Mouse (Mus musculus) midbrain, embryonic 13.5 days (tissue): Measurements from ENCODE around the gene Tcf7l1. TPM values are rescaled to one million over a fixed set of nuclear protein-coding genes. Genes with fewer than 3 reads are reported as not detected.

Source experiments
- ATAC-seq: fragments of 200-750 bp; cut with Nextera tagmentation; 2 replicates; pipeline ENCODE4 v1.8.0; 2017; ENCODE audit warnings: mild to moderate bottlenecking, moderate TSS enrichment, moderate library complexity
- H3K27ac ChIP-seq: fragments of 300-500 bp; sonication (generic); 2 replicates; pipeline ENCODE4 v1.5.1; 2015; ENCODE audit warnings: inconsistent platforms, mild to moderate bottlenecking, moderate library complexity
- H3K27me3 ChIP-seq: fragments of 300-500 bp; sonication (generic); 2 replicates; pipeline ENCODE4 v1.6.1; 2015; ENCODE audit warnings: mild to moderate bottlenecking, inconsistent platforms
- H3K36me3 ChIP-seq: fragments of 300-500 bp; sonication (generic); 2 replicates; pipeline ENCODE4 v1.6.1; 2015; ENCODE audit warnings: mild to moderate bottlenecking, inconsistent platforms
- H3K4me1 ChIP-seq: fragments of 300-500 bp; sonication (generic); replicated peaks from 2 replicates; pipeline ENCODE4 v1.6.1; 2015; ENCODE audit warnings: inconsistent platforms
- H3K4me2 ChIP-seq: fragments of 300-500 bp; sonication (generic); replicated peaks from 2 replicates; pipeline ENCODE4 v1.6.1; 2015; ENCODE audit warnings: moderate library complexity, mild to moderate bottlenecking, inconsistent platforms
- H3K4me3 ChIP-seq: fragments of 300-500 bp; sonication (generic); replicated peaks from 2 replicates; pipeline ENCODE4 v1.5.1; 2015; ENCODE audit warnings: mild to moderate bottlenecking, inconsistent platforms
- H3K9ac ChIP-seq: fragments of 300-500 bp; sonication (generic); replicated peaks from 2 replicates; pipeline ENCODE4 v1.6.1; 2015; ENCODE audit warnings: mild to moderate bottlenecking, inconsistent platforms
- H3K9me3 ChIP-seq: fragments of 300-500 bp; sonication (generic); 2 replicates; pipeline ENCODE4 v1.6.1; 2016; ENCODE audit warnings: mild to moderate bottlenecking, inconsistent platforms
- WGBS: fragments of 180-500 bp; shearing (Covaris S2); methylation state at CpG from one replicate; pipeline ENCODE4 v1.1.7; 2015; 5-methylcytosine and 5-hydroxymethylcytosine counted together
- polyA plus RNA-seq: library from polyadenylated mRNA; unstranded; fragments of >200 nt; fragmentation: Nextera tagmentation; extraction: Ambion mirVana; gene quantifications from 2 replicates; pipeline ENCODE4 v1.2.1, GENCODE M21; 2015

The Tcf7l1 gene
- polyA plus RNA-seq, 1 experiment from 2014 or later = 9.7 TPM

DNA sequence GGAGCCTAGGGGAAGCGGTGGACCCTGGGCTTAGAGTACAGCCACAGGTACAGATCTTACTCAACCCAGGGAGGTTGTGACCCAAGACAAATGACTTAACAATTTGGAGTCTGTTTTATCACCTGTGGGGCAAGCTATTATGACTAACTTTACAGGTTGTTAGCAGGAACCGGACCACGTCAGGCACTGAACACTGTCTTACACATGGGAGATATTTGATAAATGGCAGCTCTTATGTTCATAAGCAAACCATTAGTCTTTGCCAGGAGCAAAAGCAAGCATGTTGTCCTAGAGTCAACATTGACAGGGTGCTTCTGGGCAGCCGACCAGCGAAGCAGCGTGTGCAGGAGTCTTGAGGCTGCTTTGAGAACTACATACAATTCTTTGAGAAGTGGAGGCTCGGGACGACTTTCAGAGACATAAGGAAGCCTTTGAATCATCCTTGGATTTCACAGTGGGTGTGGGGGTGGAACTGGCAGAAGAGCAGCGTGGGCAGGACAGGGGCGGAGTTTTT, 138.7 kb downstream of the Tcf7l1 start:
- H3K27ac ChIP-seq = no peak overlapping the region
- H3K4me3 ChIP-seq = no peak overlapping the region
- no peak overlapping the region for H3K4me2 ChIP-seq
- no peaks in the 10 kb centered on the region for H3K27me3 ChIP-seq
- H3K9ac ChIP-seq = no peak overlapping the region
- H3K9me3 ChIP-seq = no peaks in the 10 kb centered on the region
- 87% methylated on average over 10 of the region's 10 CpGs for WGBS
- ATAC-seq = no peak
- peaks cover 13% of the 10 kb centered on the region for H3K4me1 ChIP-seq
- H3K36me3 ChIP-seq = no peaks in the 10 kb centered on the region

DNA sequence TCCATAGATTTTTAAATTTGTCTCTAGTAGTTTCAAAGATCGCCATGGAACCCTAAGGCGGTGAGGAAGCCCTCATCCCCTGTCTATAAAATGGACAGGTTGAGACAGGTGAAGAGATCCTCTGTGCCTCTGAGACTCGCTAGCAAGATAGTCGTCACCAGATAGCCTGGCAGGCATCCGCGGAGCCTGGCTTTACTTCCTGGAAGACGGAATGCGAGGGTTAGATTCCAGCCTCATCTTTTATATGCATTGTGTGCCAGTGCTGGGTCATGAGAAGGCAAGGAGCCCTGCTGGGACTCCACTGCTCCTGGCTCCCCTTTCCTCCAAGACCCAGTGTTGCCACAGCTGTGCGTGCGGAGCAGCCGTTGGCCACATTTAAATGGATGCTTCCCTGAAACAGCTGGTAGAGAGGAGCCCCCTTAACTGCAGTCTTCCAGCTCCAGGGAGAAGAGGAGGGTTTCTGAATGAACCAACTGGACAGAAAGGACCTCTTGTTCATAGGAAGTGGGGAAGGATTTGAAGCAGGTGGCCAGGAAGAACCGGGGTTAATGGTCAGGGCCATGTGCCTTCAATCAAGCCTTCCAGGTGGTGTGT, 141.0 kb downstream of the Tcf7l1 start:
- H3K4me2 ChIP-seq = no peak overlapping the region
- no peaks in the 10 kb centered on the region for H3K9me3 ChIP-seq
- no peak overlapping the region for H3K27ac ChIP-seq
- no peaks in the 10 kb centered on the region; the same call in 1 of the 2 replicates for H3K4me1 ChIP-seq
- no peaks in the 10 kb centered on the region for H3K36me3 ChIP-seq
- H3K27me3 ChIP-seq = no peaks in the 10 kb centered on the region
- no peak for ATAC-seq
- WGBS = 66% methylated on average over 12 of the region's 12 CpGs
- H3K9ac ChIP-seq = no peak overlapping the region; the same call in 1 of the 2 replicates
- no peak overlapping the region for H3K4me3 ChIP-seq

DNA sequence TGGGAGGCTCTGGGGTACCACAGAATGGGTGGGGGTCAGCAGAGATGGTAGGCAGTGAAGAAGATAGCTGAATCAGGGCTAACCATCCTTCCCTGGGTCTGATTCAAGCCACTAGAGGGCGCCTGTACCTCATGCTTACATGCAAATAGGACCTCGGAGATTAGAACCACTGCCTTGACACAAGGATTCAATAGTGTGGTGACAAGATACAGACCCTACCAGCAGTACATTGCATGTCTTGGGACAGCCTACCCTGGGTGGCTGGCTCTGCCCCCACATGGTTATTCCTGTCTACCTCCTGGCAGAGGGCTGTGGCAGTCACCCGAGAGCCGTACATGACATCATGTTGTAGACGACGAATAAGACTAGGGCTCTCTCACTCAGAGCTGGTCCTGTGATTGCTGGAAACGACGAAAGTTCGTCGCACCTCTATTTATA, 141.7 kb downstream of the Tcf7l1 start:
- Histone ChIP-seq H3K9me3 (no peaks in the 10 kb centered on the region), H3K36me3 (no peaks in the 10 kb centered on the region), H3K4me3 (no peak overlapping the region), H3K4me1 (no peaks in the 10 kb centered on the region; the same call in 1 of the 2 replicates), H3K27ac (no peak overlapping the region), H3K4me2 (no peak overlapping the region), H3K9ac (no peak overlapping the region), H3K27me3 (no peaks in the 10 kb centered on the region)
- 62% methylated on average over 10 of the region's 10 CpGs for WGBS
- peak; percentile 81 for ATAC-seq

DNA sequence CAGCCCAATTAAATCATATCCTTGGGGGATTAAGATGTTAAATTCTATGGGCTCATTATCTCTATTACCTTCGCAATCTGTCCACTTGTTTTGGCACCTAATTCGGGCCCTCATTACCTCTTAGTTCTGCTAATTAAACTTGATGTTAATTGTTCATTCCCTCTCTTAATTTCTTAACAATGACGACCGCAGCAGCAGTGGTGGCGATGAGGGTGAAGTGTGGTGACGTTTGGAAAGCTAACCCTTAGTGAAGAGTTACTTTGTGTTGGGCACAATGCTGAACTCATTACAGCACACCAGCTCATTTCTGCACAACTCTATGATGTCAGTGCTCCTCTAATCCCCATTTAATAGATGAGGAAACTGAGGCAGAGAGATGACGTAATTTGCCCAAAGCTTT, 143.7 kb downstream of the Tcf7l1 start:
- Histone ChIP-seq H3K9me3 (no peaks in the 10 kb centered on the region), H3K4me3 (no peak overlapping the region), H3K36me3 (no peaks in the 10 kb centered on the region), H3K4me1 (no peaks in the 10 kb centered on the region; the same call in 1 of the 2 replicates), H3K4me2 (no peak overlapping the region), H3K9ac (no peak overlapping the region), H3K27ac (no peak overlapping the region), H3K27me3 (no peaks in the 10 kb centered on the region)
- ATAC-seq = no peak
- 78% methylated on average over 7 of the region's 7 CpGs for WGBS

DNA sequence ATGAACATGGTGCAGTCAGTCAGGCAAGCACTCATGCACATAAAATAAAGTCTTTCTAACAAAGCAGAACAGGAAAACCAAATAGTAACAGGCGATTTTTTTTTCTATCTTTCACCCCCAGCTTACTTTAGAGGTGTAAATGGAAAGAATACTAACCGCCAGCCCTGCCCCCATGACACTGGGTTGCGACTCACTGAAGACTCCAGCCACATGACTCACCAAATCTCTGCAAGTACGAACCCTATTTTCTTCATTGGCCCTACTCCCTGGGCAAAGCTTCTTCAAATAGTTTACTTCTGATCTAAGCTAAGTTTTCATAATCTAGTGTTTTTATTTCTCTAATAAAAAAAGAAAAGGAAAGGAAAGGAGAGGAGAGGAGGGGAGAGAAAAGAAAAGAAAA, 144.5 kb downstream of the Tcf7l1 start:
- Histone ChIP-seq H3K36me3 (no peaks in the 10 kb centered on the region), H3K4me3 (no peak overlapping the region), H3K9ac (no peak overlapping the region), H3K9me3 (no peaks in the 10 kb centered on the region), H3K27me3 (no peaks in the 10 kb centered on the region), H3K27ac (no peak overlapping the region), H3K4me2 (no peak overlapping the region), H3K4me1 (no peaks in the 10 kb centered on the region; the same call in 1 of the 2 replicates)
- WGBS = 79% methylated on average over 4 of the region's 4 CpGs
- no peak for ATAC-seq

DNA sequence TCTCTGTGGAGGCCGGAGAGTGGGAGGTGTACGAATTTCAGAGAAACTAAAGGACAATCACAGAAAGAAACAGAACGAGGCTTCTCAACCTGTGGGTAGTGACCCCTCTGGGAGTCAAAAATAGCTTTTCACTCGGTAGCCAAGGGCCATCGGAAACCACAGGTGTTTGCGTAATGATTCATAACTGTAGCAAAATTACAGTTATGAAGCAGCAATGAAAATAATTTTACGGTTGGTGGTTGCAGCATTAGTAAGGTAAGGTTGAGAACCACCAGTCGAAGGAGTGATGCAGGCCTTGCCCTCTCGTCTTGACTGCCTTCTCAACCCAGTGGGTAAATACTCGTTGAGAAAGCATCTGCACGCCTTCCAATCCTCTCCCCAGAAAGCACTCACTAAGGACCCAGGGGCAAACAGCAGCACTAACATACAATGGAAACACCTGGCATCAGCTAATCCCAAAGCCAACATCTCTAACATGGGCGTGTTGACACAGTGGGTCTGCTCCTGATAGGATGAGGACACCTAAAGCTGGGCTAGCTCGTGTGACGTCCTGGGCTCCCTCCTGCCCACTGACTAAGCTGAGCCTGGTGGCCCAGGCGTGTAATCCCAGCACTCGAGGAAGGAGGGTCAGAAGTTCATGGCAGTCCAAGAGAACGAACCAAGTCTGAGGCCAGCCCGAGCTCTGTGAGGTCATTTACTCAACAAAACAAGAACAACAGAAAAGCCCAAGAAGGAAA, 147.7 kb downstream of the Tcf7l1 start:
- H3K4me3 ChIP-seq = no peak overlapping the region
- H3K27ac ChIP-seq = no peak overlapping the region
- H3K36me3 ChIP-seq = no peaks in the 10 kb centered on the region
- H3K9me3 ChIP-seq = no peaks in the 10 kb centered on the region
- no peak overlapping the region for H3K9ac ChIP-seq
- 83% methylated on average over 18 of the region's 18 CpGs for WGBS
- no peaks in the 10 kb centered on the region for H3K27me3 ChIP-seq
- no peak for ATAC-seq
- H3K4me2 ChIP-seq = no peak overlapping the region
- H3K4me1 ChIP-seq = no peaks in the 10 kb centered on the region

DNA sequence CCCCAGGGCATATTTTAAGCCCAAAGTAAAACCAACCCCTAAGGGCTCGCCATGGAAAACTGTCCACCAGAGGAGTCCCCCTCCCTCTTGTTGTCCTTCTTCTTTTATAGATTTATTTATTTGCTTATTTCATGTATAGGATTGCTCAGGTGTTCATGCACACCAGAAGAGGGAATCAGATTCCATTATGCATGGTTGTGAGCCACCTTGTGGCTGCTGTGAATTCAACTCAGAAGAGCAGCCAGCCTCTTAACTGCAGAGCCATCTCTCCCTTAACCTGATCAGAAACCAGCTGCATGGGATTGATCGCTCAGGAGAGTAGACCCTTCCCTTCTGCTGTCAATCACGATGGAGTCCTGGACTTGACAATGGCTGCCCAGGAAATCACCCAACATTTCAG, 152.1 kb downstream of the Tcf7l1 start:
- Histone ChIP-seq H3K4me1 (0 out of 2 replicates have a peak, but pooled peaks cover 3% of the 10 kb centered on the region), H3K4me3 (no peak overlapping the region), H3K9ac (no peak overlapping the region), H3K36me3 (no peaks in the 10 kb centered on the region), H3K27me3 (no peaks in the 10 kb centered on the region), H3K4me2 (no peak overlapping the region), H3K9me3 (no peaks in the 10 kb centered on the region), H3K27ac (no peak overlapping the region)
- no peak for ATAC-seq
- 90% methylated on average over 3 of the region's 3 CpGs for WGBS

DNA sequence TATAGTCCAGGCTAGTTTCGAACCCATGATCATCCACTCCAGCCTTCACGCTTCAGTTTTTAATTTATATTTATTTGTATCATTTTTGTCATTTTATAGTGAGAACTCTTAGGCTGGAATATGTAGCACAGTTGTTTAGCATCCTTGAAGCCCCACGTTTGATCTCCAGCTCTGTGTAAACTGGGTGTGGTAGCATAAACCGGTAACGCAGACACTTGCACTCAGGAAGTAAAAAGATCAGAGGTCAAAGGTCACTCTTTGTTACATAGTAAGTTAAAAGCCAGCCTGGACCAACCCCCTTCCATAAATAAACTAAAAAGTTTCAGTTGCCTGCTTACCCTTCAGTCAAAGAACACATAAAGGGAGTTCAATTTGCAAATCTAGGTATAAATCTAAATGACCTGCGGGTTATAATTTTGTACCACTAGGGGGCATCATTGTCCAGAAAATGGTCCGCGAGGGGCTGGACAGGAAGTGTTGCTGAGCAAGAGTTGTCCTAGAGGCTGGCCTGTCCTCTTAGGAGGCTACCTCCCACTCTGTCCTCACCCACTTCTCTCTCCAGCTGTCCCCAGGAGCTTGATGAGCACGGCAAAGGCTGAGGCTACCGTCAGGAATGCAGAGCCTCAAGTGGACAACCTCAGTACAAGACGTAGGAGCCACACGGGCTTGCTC, 153.2 kb downstream of the Tcf7l1 start:
- WGBS = 52% methylated on average over 12 of the region's 12 CpGs
- H3K9ac ChIP-seq = no peak overlapping the region

DNA sequence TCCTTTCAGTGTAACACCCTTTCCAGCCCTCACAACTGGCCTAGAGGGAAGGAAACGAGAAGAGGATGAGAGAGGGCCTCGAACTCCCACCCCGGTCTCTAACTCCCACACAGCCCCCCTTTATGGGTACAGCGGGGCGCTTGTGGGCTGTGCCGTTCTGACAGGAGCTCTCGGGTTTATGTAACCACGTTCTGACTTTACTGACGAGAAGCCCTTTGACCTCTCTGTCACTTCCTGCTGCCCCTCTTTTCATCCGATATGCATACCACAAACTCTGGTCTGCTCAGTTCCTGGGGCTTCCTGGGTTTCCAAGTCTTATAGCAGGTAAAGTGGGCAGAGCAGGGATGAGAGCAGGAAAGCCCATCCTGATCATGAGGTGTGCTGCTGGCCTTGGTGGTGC, 154.7 kb downstream of the Tcf7l1 start:
- Histone ChIP-seq H3K27ac (no peak overlapping the region), H3K4me2 (no peak overlapping the region), H3K9ac (no peak overlapping the region), H3K4me1 (0 out of 2 replicates have a peak, but pooled peaks cover 3% of the 10 kb centered on the region), H3K36me3 (peaks cover 3% of the 10 kb centered on the region; the same call in 1 of the 2 replicates), H3K27me3 (no peaks in the 10 kb centered on the region), H3K4me3 (no peak overlapping the region), H3K9me3 (no peaks in the 10 kb centered on the region)
- 81% methylated on average over 10 of the region's 10 CpGs for WGBS
- ATAC-seq = no peak

More for the DNA sequence above, 153.2 kb downstream of the Tcf7l1 start:
- ATAC-seq = peak; percentile 80
- Histone ChIP-seq H3K4me2 (no peak overlapping the region), H3K27me3 (no peaks in the 10 kb centered on the region), H3K4me3 (no peak overlapping the region), H3K27ac (0 out of 2 replicates have a peak overlapping the region, but pooled peaks have one; percentile 25), H3K9me3 (no peaks in the 10 kb centered on the region), H3K36me3 (peaks cover 1% of the 10 kb centered on the region; the same call in 1 of the 2 replicates), H3K4me1 (0 out of 2 replicates have a peak, but pooled peaks cover 3% of the 10 kb centered on the region)

DNA sequence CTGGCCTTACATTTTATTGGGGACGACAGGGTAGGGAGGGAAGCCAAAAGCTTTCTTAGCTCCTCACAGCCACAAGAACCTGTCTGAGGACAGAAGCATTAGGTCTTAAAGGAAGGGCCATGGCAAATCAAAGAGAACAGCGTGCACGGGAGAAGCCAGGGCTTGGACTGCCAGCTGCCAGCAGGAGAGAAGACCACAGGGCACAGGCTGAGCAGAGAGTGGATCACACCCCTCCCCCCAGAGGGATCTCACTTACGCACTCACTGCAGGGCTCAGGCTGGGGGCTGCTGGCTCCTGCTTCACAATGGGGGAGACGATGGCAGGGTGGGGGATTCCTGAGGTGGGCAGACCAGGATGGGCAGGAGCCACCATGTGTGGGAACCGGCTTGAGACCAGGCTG, 157.4 kb downstream of the Tcf7l1 start:
- Histone ChIP-seq H3K9ac (no peak overlapping the region), H3K27ac (no peak overlapping the region), H3K36me3 (peaks cover 8% of the 10 kb centered on the region; the same call in 1 of the 2 replicates), H3K9me3 (no peaks in the 10 kb centered on the region), H3K27me3 (no peaks in the 10 kb centered on the region), H3K4me2 (no peak overlapping the region), H3K4me1 (0 out of 2 replicates have a peak, but pooled peaks cover 3% of the 10 kb centered on the region), H3K4me3 (no peak overlapping the region)
- 86% methylated on average over 6 of the region's 6 CpGs for WGBS
- ATAC-seq = no peak

DNA sequence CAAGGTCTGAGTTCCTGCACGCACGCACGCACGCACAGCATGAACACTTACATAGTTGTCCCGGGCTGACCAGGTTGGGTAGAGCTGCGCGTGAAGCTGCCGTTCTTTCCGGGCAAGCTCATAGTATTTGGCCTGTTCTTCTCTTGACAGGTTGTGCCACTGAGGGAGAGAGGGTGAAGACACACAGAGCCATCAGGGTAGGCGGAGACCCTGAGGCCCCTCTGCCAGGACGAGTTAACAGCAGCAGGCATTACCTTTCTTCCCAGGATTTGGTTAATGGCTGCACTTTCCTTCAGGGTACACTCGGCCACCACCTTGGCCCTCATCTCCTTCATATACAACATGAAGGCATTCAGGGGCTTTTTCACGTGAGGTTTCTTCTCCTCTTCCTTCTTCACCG, 158.1 kb downstream of the Tcf7l1 start:
- Histone ChIP-seq H3K4me1 (no peaks in the 10 kb centered on the region), H3K4me2 (no peak overlapping the region), H3K36me3 (peaks cover 8% of the 10 kb centered on the region; the same call in 1 of the 2 replicates), H3K9me3 (no peaks in the 10 kb centered on the region), H3K9ac (no peak overlapping the region), H3K27ac (no peak overlapping the region), H3K4me3 (no peak overlapping the region), H3K27me3 (no peaks in the 10 kb centered on the region)
- WGBS = 95% methylated on average over 14 of the region's 14 CpGs
- ATAC-seq = no peak

DNA sequence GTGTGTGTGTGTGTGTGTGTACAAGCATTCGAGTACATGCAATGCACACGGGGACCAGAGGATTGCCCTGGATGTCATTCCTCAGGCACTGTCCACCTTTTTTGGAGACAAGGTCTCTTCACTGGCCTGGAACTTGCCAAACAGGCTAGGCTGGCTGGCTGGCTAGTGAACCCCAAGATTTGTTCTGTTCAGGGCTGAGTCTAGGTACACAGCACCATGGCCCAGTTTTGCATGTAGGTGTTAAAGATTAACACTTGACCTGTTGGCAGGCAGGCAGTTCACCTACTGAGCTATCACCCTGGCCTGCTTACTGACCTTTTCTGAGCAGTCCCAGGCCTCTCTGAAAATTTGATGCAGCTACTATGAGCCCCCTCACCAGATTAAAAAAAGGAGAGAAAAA, 158.7 kb downstream of the Tcf7l1 start:
- H3K4me2 ChIP-seq = no peak overlapping the region
- no peak overlapping the region for H3K4me3 ChIP-seq
- 79% methylated on average over 2 of the region's 2 CpGs for WGBS
- no peaks in the 10 kb centered on the region for H3K27me3 ChIP-seq
- H3K9ac ChIP-seq = no peak overlapping the region
- no peaks in the 10 kb centered on the region for H3K4me1 ChIP-seq
- no peaks in the 10 kb centered on the region for H3K9me3 ChIP-seq
- peaks cover 8% of the 10 kb centered on the region; the same call in 1 of the 2 replicates for H3K36me3 ChIP-seq
- ATAC-seq = no peak
- H3K27ac ChIP-seq = no peak overlapping the region
